Mouse (Mus musculus) adrenal gland, postnatal 36 days (tissue): ENCODE results near the gene Calm2. TPM values are rescaled to one million over a fixed set of nuclear protein-coding genes. Genes with fewer than 3 reads are reported as not detected.

Experiments used
- DNase-seq, 2 experiments: peaks; one replicate each; pipeline ENCODE4 v3.0.0; 2021; ENCODE audit warnings: mixed read lengths in 1 of 2
- total RNA-seq, 2 experiments: library from RNA; stranded (reverse); gene quantifications; 2 replicates each; pipeline ENCODE4 v1.2.3; 2021

The Calm2 gene
- total RNA-seq, 2 experiments from 2014 or later: 420 to 539 TPM

- no peak for DNase-seq
Measured at GRCm38 (mm10) chr17:87403462-87403861, 43.3 kb downstream of the Calm2 start.

GRCm38 (mm10) chr17:87402444-87402843, 44.3 kb downstream of the Calm2 start:
- DNase-seq: no peak

GRCm38 (mm10) chr17:87397088-87397487, 49.6 kb downstream of the Calm2 start:
- DNase-seq: no peak

- DNase-seq: peak; percentile 15 to 38
Measured at GRCm38 (mm10) chr17:87391242-87391641, 55.5 kb downstream of the Calm2 start.

- DNase-seq: peak; percentile 23 to 26
Measured at GRCm38 (mm10) chr17:87387068-87387467, 59.7 kb downstream of the Calm2 start.

- no peak for DNase-seq
Measured at GRCm38 (mm10) chr17:87385835-87386234, 60.9 kb downstream of the Calm2 start.

Other genes starting within 250 kb of the Calm2 start
- gene Mcfd2, start 181.0 kb downstream of the Calm2 start, total RNA-seq: 100 to 1,000 TPM; 256 to 285 TPM
- gene Ttc7, start 164.0 kb downstream of the Calm2 start, total RNA-seq: 10 to 100 TPM in 1 of 2 experiments, 1 to 10 TPM in 1; 9.5 to 14.3 TPM
- not detected for gene Stpg4, start 19.2 kb downstream of the Calm2 start, total RNA-seq
- gene Epcam, start 189.0 kb upstream of the Calm2 start, total RNA-seq: not detected
- 10 to 100 TPM; 13.7 to 24.3 TPM for gene Msh2, start 225.4 kb upstream of the Calm2 start, total RNA-seq